17 mouse cellular contexts compared by ENCODE assay signal in the genomic region with DNA sequence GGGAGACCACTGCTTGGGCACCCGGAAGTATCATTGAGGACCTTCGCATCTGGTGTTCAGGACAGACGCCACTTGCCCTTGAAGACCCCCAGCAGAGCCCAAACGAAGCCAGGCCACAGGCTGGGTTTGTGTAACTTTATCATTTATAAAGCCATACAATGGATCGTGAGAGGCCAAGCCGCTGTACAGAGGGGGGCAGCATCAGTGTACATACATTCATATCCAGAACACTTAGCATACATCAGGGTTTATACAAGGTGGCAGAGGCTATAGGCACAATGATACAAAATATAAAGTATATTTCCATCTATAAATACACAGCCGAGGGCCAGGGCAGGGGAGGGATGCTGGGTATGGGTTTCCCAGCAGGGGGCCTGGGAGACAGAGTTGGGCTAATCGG.
DNase-seq lines count a peak whose midpoint lies in the region; ATAC-seq lines count a peak whose summit lies in the region.
"Had no signal": no experiment of that assay in that cellular context is flagged by ENCODE, and none has a peak within 500 bp of the region (broad histone marks: within the 10 kb centered on the region; RNA-seq: fewer than 3 reads in every experiment).

No protein-coding gene starts in this region.

- peaks cover 10% of the 10 kb centered on the region; the same call in 1 of the 2 replicates for H3K27me3 ChIP-seq in heart, embryonic 10.5 days (ENCODE audit: insufficient read depth, poor library complexity, severe bottlenecking)
- H3K27me3 ChIP-seq: embryonic facial prominence, embryonic 13.5 days; midbrain, embryonic 15.5 days had no signal

- H3K27ac ChIP-seq in heart, embryonic 10.5 days, result no peak overlapping the region
- H3K27ac ChIP-seq: embryonic facial prominence, embryonic 13.5 days; forebrain, embryonic 10.5 days; hindbrain, embryonic 14.5 days; limb, embryonic 10.5 days; liver, embryonic 12.5 days; macrophage; midbrain, embryonic 15.5 days had no signal

- no peak overlapping the region for H3K4me3 ChIP-seq in heart, embryonic 10.5 days
- H3K4me3 ChIP-seq: embryonic facial prominence, embryonic 13.5 days; forebrain, embryonic 10.5 days; limb, embryonic 10.5 days; liver, embryonic 12.5 days; midbrain, embryonic 15.5 days had no signal

- DNase-seq in heart, adult 11 months, result peak; percentile 89
- DNase-seq in heart, embryonic 10.5 days (ENCODE audit: low spot score), result no peak
- peak; percentile 0 for DNase-seq in layer of hippocampus, adult 9-11 months
- DNase-seq in layer of hippocampus, adult 9-10 months (ENCODE audit: low spot score), result no peak
- peak; percentile 3 for DNase-seq in right cerebral cortex, postnatal 14 days
- DNase-seq in right cerebral cortex, adult 2 months (ENCODE audit: low spot score in 2 of 2), result no peak
- peak; percentile 2 to 7 for DNase-seq in kidney, postnatal 4 days
- DNase-seq: cerebellum, adult 8-10 months had no signal

- 85% methylated on average over 8 of the region's 8 CpGs for WGBS in heart, embryonic 10.5 days

- peaks cover 36% of the 10 kb centered on the region for H3K36me3 ChIP-seq in heart, embryonic 10.5 days
- H3K36me3 ChIP-seq: forebrain, embryonic 10.5 days; liver, embryonic 12.5 days; midbrain, embryonic 15.5 days had no signal

- peaks cover 61% of the 10 kb centered on the region for H3K4me1 ChIP-seq in heart, embryonic 10.5 days

- ATAC-seq in megakaryocyte, adult 5-6 weeks (ENCODE audit: poor library complexity, severe bottlenecking), result no peak
- ATAC-seq: intestine, postnatal 0 days; liver, embryonic 12.5 days; midbrain, embryonic 15.5 days had no signal

- no peaks in the 10 kb centered on the region for H3K9me3 ChIP-seq in heart, embryonic 10.5 days
- H3K9me3 ChIP-seq: embryonic facial prominence, embryonic 13.5 days; forebrain, embryonic 10.5 days; limb, embryonic 10.5 days; liver, embryonic 12.5 days; midbrain, embryonic 15.5 days had no signal

Comparison
In these comparisons a context has a peak if more than half of its experiments do, and no peak if none do; other contexts are left out.
1. DNase-seq: peak in heart, adult 11 months (single experiment), layer of hippocampus, adult 9-11 months (single experiment), right cerebral cortex, postnatal 14 days (single experiment) and kidney, postnatal 4 days (2 of 2); none in heart, embryonic 10.5 days (single experiment), layer of hippocampus, adult 9-10 months (single experiment) and right cerebral cortex, adult 2 months (0 of 2).